Mouse (Mus musculus): ENCODE data around the gene Mfap2.

Mfap2 gene

DNA sequence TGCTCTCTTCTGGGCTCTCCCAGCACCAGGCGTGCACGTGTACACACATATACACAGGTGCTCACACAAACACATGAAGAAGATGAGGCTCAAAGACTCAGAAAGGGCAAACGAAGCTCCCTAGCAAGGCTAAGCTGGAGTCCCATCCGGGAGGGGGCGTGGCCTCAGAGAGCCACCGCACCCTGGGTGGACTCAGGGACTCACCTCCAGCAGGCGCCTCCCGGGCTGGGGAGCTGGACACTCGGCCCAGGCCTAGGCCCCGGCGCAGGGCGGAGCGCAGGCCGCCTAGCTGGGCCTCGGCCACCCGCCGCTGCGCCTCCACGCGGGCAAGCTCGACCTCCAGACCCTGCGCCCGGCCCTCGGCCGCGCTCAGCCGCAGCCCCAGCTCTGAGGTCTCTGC is 14.8 kb downstream of the Mfap2 start:
- DNase-seq (ENCODE audit: low spot score), result no peak

DNA sequence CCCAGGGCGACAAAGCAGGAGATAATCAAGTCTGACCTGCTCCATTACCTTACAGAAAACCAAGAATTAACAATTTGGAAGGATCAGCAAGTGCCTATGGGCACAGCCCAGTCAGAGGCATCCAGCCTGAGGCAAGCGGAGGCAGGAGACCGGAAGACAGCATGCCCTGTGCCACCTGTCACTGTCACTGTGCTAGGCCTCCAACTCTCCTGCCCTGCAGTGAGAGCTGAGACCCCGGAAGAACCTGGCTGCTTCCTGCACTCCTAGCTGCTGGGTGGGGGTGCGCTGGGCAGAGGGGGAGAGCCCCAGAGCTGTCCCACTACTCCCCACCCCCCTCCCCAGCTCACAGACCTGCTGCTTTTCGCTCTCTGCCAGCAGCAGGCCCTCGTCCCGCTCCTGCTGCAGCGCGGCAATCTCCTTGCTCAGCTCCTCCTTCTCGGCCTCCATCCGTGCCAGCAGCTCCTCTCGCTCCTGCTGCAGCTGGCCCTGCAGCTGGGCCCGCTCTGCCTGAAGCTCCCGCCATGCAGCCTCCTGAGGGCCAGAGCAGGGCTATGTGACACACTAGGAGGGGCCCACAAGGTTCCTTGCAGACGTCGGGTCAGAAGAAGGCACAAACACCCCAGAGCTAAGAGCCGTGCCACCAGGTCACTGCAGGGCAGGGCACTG is 20.5 kb downstream of the Mfap2 start:
- no peak for DNase-seq (ENCODE audit: low spot score)

DNA sequence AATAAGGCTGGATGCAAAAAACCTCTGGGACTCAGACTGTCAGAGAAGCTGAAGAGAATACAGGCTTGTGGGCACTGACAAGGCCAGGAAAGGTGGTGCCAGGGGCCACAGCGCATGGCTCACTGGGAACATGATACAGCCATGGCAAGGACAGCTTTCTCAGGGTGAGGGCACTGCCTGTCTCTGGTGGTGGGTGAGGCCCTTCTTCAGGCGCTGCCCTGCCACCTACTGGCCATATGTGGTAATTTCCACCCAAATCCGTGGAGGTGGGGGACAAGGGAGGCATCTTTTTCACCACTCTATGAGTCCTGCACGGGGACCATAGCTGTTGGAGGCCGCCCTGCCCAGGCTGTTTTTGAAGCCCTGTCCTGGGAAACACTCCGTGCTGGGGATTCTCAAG is 21.5 kb downstream of the Mfap2 start:
- DNase-seq (ENCODE audit: low spot score), result peak; percentile 84

DNA sequence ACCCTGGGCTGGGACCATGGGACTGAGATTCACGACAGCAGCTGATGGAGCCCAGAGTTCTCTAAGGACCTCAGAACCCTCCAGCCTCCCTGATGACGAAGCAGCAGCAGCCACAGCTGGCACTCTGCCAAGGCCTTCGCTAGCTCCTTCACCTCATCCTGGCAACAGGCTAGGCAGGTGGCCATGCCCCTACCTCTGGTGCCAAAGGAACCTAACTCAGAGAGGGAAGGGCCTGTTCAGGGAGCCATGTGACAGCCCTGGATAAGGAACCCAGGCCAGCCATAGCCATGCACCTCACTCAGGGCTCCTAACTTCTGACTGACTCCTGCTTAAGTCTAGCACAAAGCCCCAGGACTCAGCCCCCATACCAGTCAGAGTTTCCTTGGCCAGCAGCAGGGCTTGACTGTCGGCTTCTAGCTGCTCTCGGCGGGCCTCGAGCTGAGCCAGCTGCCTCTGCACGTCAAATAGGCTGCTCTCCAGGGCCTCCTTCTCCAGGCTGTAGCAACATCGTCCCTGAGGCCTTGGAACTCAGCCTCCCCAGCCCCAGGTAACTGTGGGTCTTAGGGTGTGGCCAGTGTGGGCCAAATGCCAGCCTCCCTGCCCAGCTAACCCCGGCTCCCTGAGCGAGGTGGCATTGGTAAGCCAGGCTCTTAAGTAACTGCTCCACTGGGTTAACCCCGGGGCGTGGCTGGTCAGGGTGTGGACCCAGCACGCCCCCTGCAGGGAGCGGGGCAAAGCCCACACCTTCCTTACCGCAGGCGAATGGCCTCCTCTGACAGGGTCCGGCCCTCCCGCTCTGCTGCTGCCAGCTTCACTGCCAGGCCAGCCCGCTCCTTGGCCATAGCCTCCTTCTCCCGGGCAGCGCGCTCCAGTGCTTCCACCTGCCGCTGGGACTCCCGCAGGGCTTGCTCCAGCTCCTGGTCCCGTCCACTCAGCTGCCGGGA is 23.7 kb downstream of the Mfap2 start:
- no peak for DNase-seq (ENCODE audit: low spot score)

DNA sequence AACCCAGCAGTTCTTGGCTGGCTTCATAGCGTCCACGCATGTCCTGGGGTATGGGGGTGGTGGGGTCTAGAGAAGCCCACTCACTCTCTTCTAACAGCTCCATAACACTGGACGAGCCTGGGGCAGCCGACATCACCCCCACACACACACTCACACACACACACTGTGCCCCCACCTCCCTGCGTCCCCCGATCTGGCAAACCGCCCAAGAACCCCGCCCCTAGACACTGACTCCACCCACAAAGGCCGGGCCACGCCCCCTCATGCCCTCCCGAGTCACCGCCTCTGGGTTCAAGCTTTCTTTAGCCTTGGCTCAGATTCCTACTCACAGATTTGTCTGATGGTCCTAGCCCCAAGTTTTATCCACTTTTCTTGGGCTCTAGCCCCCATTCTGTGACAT is 30.9 kb downstream of the Mfap2 start:
- DNase-seq (ENCODE audit: low spot score), result no peak

DNA sequence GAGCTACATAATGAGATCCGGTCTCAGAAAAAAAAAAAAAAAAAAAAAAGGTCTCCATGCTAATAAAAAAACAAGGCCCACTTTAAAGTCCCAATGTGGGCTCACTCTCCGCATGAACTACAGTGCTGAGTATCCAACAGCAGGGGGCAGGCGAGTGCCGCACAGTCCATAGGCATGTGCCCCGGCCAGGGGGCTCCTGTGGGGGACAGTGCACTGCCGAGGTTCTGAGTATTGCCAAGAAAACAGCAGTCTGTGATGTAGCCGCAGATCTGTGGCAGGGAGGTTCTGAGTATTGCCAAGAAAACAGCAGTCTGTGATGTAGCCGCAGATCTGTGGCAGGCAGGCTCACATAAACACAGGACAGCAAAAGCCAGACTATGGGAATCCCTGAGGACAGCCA is 34.6 kb downstream of the Mfap2 start:
- DNase-seq (ENCODE audit: low spot score), result no peak

DNA sequence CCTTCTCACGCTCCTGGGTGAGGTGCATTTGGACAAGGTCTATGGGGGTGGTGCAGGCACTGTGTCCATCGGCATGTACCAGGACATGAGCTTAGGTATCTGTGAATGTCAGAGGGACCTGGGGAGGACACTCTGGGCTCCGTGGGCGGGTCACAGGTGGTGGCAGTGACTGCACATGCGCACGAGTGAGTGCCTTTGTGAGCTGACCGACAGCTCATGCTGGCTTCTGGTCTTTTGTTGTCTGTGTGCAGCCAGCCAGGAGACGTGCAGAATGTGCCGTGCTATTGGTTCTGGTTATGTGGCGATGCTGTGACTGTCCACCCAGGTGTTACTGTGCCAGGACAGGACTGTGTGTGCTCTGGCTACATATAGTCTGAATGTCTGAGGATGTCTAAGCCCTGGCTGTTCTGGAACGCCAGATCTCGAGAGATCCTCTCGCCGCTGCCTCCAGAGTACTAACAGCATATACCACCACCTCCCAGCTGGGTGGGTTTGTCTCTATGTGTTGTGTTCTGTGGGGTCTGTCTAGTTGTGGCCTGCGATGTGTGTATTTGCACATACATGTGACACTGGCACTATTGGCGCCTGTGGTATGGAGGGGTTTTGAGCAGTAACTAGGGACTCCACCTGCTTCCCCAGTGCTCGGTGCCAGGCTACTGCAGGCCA is 38.7 kb downstream of the Mfap2 start:
- DNase-seq (ENCODE audit: low spot score), result no peak

DNA sequence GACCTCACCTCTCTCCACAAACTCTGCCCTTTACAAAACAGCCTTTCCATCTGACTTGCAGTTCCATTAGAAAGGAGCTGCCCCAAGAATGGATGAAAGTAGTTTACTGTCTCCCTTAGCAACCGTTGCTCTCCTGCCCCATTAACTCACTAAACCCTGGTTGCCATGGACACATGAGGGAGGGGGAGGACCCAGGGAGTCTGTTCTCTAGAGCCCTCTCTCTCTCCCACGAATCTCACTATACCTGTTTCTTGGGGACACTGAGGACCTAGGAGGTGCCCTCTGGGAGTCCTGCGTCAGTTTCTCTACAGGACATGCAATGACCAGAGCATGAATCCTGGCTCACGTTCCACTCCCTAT is 39.2 kb downstream of the Mfap2 start:
- peak; percentile 59 for DNase-seq (ENCODE audit: low spot score)

DNA sequence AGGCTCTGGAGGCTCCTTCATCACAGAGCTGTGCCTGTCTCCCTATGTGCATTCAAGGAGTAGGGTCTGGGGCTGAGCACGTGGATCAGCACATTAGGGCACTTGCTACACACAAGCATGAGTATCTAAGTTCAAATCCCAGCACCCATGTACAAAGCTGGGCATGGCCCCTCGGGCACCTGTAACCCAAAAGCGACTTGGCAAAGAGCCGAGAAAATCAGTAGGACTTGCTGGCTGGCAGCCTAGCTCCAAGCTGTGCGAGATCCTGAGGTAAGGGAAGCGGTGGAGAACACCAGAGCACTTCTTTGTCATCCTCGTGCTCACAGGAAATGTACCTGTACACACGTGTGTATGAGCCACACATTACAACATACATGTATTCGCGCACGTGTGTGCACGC is 42.2 kb downstream of the Mfap2 start:
- DNase-seq (ENCODE audit: low spot score), result no peak

DNA sequence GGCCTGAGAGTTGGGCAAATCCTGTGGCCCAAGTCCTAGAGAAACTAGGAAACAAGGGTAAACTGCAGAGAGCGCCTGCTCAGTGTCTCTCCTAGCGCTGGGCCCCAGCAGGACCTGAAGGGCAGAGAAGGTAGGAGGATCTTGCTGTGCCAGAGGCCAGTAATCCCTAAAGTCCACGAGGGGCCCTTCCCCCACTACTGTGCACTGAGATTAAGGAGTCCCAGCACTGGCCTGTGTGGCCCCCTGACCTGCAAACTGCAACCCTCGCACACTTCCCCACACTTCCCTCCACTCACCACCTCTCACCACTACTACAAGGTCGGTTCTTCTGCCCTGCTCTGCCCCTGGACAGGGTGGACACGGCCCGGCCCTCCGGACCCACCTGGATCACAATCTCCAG is 42.9 kb downstream of the Mfap2 start:
- no peak for DNase-seq (ENCODE audit: low spot score)

DNA sequence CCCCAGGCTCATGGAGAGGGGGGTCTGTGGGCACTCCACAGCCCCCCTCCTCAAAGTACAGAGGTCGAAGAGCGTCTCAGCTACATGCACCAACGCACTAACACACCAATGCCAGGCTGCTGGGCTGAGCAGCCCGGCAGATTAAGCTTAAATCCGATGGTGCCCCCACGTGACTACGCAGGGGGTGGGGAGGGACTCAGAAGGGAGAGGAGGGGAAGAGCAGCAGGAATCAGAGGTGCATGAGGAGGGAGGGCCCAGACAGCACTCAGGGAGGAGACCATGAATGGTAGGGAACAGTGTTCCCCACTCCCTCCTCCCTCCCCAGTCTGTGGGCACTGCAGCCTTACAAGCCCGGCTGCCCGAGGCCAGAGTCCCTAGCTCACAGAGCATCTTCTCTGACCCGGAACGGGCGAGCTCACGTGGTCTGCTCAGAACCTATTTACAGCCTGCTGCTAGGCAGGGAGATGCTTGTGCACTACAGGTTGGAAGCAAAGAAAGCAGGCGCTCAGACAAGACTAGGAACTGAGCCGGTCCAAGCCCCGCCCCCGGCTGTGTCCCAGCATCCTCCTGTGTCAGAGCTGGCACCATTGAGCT is 43.4 kb downstream of the Mfap2 start:
- DNase-seq (ENCODE audit: low spot score), result peak; percentile 80

DNA sequence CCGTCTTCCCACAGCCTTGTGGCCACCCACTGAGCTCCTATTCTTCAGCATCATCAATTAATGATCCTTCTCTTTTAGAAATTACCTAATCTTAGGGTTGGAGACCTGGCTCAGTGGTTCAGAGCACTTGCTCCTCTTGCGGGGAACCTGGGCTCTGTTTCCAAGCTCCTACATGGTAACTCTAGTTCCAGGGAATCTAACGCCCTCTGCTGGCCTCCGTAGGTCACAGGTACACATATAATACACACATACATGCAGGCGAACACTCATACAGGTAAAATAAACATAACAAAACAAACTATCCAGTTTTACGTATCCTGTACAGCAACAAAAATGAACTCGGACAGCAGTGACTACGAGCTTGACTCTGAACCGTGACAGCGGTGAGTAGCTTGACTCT is 46.8 kb downstream of the Mfap2 start:
- DNase-seq (ENCODE audit: low spot score), result no peak

DNA sequence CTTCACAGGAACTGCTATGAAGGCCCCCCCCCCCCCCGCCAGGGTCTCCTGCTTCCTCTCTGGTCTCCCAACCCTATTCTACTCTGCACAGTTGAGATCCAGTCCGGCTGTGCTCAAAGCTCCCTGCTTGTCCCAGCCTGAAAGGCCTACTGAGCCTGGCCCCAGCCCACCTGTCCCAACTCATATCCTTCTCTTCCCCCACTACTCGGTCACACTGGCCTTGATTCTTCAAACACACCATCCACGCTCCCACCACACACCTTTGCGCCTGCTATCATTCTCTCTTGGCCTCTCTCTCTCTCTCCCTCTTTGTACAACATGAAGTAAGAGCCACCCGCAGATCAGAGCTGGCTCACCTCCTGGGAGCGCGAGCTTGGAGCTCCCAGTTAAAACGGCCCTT is 48.6 kb downstream of the Mfap2 start:
- no peak for DNase-seq (ENCODE audit: low spot score)

DNA sequence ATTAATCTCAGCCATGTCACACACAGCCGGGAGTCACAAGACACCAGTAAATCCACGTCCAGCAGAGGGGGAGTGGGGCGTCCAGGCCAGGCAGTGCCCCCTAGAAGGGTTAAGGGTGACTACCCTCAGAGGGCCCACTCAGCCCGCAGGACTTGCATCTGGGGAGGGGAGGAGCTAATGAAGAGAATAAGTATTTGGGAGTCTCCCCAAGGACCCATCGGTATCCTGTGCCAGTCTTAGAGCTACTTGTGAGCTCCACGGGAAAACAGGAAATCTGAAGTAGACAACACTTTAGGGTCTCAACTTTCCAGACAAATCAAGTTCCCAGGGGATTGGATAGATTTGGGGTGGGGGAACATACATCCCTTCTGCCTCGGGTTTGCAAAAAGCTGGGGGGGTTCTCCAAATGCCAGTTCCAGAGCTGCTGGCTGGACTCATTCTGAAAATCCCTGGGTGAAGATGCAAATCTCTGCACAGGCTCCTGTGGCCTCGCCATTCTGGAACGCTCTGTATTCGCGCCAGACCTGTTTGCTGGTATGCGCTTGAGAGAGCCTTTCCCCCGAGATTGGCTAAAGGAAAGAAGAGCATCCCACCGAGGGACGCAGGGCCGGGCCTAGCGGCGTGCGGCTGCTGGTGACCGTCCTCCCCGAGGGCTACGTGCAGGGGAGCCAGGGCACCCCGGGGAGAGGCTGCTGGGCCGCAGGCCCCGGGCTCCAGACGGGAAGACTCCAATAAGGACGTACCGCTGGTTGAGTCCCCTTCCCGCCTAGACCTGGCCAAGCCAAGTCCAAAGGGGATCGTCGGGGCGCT is 49.6 kb downstream of the Mfap2 start:
- no peak for DNase-seq (ENCODE audit: low spot score)

DNA sequence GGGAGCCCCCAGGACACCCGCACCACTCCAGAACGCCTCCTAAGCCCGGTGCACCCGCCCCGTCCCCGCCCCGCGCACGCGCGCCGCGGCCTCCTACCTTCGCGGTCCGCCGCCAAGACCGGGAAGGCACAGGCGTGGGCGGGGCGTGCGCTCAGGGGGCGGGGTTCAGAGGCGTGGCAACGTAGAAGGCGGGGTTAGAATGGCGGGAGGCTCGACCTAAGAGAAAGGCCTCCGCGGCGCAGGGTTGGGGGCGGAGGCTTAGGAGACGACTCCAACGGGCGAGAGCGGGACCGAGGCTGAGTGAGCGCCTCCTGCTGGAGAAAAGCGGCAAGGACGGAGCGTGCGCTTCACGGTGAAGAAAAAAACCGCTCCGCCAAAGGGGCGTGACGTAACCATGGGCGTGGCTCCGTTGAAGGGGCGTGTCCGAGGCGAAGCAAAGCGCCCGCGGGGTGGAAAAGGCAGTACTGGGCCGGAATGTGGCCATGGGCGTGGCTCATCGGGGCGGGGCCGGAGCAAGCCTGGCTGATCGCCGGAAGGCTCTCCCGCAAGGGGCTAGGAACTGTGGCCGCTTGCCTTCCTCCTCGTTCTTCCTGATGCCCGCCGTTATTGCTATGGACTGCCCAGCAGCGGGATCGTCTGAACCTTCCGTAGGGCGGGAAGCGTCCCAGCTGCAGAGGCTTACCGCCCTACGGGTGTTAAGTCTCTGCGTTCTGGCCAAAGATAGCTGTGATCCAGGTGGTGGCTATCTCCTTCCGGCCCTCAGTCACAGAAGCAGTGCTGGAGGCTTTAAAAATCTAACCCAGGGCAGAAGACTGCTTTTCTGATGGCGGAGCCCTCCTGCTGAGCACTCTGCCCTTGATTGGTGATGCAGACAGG is 50.4 kb downstream of the Mfap2 start, which contains the start of gene Crocc:
Gene Crocc, minus strand, starts transcription at position 125 of the 876 bp plus-strand sequence.
- DNase-seq (ENCODE audit: low spot score), result peak; percentile 99

DNA sequence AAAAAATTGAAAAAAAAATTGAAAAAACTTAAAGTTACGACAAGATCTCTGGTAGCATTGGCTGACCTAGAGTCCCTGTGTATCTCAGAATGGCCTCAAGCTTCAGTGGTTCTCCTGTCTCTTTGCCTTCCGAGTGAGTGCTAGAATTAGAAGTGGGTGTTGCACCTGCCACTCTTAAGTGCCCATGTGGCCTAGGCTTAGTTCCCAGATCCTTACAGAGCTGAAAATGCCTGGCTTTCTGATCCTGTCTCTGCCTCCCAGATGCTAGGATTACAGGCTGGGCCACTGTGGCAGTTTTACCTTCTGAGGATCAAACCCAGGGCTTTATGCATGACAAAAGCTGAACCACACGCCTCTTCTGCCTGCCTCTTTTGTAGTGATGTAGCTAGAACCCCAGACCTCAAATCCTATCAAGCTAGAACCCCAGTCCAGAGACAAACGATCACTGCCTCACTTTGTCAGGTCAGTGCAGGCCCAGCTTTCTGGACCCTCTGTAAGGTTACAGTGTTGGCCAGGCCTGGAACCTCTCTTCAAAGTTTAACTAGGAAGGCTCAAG is 54.0 kb downstream of the Mfap2 start:
- DNase-seq (ENCODE audit: low spot score), result no peak

DNA sequence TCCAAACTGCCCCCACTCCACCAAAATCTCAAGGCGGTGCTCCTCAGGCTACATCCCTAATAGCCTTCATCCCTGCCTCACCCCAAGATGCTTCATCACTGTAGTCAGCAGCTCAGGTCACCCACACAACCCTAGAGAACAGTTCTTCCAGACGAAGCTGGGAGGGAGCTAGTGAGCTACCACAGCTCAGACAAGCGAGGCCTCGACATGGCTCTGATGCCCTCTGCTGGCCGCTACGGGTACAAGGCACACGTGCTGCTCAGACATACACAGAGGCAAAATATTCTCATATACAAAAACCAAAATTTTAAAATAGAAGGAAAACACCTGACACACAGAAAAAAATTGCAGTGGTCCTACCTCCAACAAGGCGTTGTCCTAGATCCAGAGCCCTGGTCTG is 54.9 kb downstream of the Mfap2 start:
- DNase-seq (ENCODE audit: low spot score), result peak; percentile 87
